ENCODE assay signal across 9 mouse cellular contexts in genomic region chr12:86767868-86768631, GRCm38 (mm10). TPM values are rescaled to one million over a fixed set of nuclear protein-coding genes. Genes with fewer than 3 reads are reported as not detected.
DNase-seq lines count a peak whose midpoint lies in the region; ATAC-seq and TF ChIP-seq lines count a peak whose summit lies in the region.
"Had no signal": no experiment of that assay in that cellular context is flagged by ENCODE, and none has a peak within 500 bp of the region (broad histone marks: within the 10 kb centered on the region; RNA-seq: fewer than 3 reads in every experiment).

No protein-coding gene starts in this region.

- TF ChIP-seq EP300 in MEL (IDR thresholded peaks at IDR 0.05; ENCODE audit: low read depth in 1 of 2, low read length in 2 of 2) = no peak

- H3K4me3 ChIP-seq in MEL (ENCODE audit: control insufficient read depth in 1 of 2, insufficient read depth in 1 of 2, low read depth in 2 of 2, low read length in 2 of 2) = no peak overlapping the region
- no peak overlapping the region for H3K4me3 ChIP-seq in lung, adult 2 months (replicated peaks; ENCODE audit: extremely low read depth, low read depth, low read length)

- ATAC-seq in frontal cortex, adult (ENCODE audit: low TSS enrichment) = peak; percentile 62

- H3K27ac ChIP-seq in MEL (ENCODE audit: control insufficient read depth, low read depth, low read length) = no peak overlapping the region

- no peaks in the 10 kb centered on the region for H3K9me3 ChIP-seq in MEL (replicated peaks; ENCODE audit: insufficient read depth, low read length)

- no peak overlapping the region for H3K9ac ChIP-seq in MEL (ENCODE audit: control insufficient read depth, low read depth, low read length, poor library complexity, severe bottlenecking)

- 35% methylated on average over 20 of the region's 20 CpGs for WGBS in lung, adult 2 months

- peak; percentile 71 to 90 (median 82) for TF ChIP-seq CTCF in MEL (IDR thresholded peaks at IDR 0.05 in 2 of 3, conservative IDR thresholded peaks at IDR 0.05 in 1 of 3; ENCODE audit: control insufficient read depth in 1 of 3, insufficient read depth in 1 of 3, low read depth in 2 of 3, low read length in 3 of 3, poor library complexity in 1 of 3, severe bottlenecking in 1 of 3)
- peak; percentile 73 for TF ChIP-seq CTCF in lung, adult 2 months (IDR thresholded peaks at IDR 0.05; ENCODE audit: insufficient read depth, low read length)

- no peaks in the 10 kb centered on the region for H3K79me2 ChIP-seq in MEL (ENCODE audit: control insufficient read depth, insufficient read depth, low read length, poor library complexity)

- DNase-seq in heart, adult 18-20 months = peak; percentile 58 to 82
- no peak for DNase-seq in heart, postnatal 25 days (ENCODE audit: low spot score)
- DNase-seq in MEL (ENCODE audit: low read depth, low spot score) = peak; percentile 70
- peak; percentile 73 for DNase-seq in cerebellum, adult 18-20 months
- peak; percentile 74 for DNase-seq in kidney, postnatal 14 days
- DNase-seq in lung, adult 2 months = peak; percentile 59
- DNase-seq in right cerebral cortex, adult 2 months (ENCODE audit: low spot score in 2 of 2) = peak; percentile 68 to 76

- no peak for TF ChIP-seq POLR2A in MEL (IDR thresholded peaks at IDR 0.05; ENCODE audit: control insufficient read depth in 1 of 2, insufficient read depth in 1 of 2, low read depth in 1 of 2, low read length in 2 of 2, poor library complexity in 1 of 2)
- TF ChIP-seq POLR2A in lung, adult 2 months (IDR thresholded peaks at IDR 0.05; ENCODE audit: borderline replicate concordance, extremely low read depth, low read depth, low read length) = no peak

- intact Hi-C loops in heart, postnatal 25 days (cut with DNase I) = loop anchor here (1.0 to 10.0 kb wide), 5 partner anchors 53 to 647 kb away; partner anchors contain the start of gene Noxred1

- no peaks in the 10 kb centered on the region; a peak in 1 of 4 replicates for H3K27me3 ChIP-seq in MEL (ENCODE audit: control insufficient read depth in 1 of 2, insufficient read depth in 2 of 2, low read length in 2 of 2)

- peak; percentile 79 for TF ChIP-seq RAD21 in MEL (IDR thresholded peaks at IDR 0.05; ENCODE audit: low read depth, low read length)

- peaks cover 0 to 3% of the 10 kb centered on the region in 2 experiments; a peak in 1 of 4 replicates for H3K36me3 ChIP-seq in MEL (ENCODE audit: control insufficient read depth in 1 of 2, insufficient read depth in 2 of 2, low read length in 2 of 2)

- peaks cover 0 to 8% of the 10 kb centered on the region in 2 experiments; a peak in 3 of 4 replicates for H3K4me1 ChIP-seq in MEL (ENCODE audit: control insufficient read depth in 1 of 2, insufficient read depth in 2 of 2, low read length in 2 of 2)
- H3K4me1 ChIP-seq in lung, adult 2 months (ENCODE audit: control insufficient read depth, insufficient read depth, low read length) = peaks cover 13% of the 10 kb centered on the region

TF ChIP-seq in MEL, 35 proteins besides CTCF, POLR2A, EP300 and RAD21:
- TF ChIP-seq ETS1 (IDR thresholded peaks at IDR 0.05; ENCODE audit: low read depth, low read length) (no peak), TAL1 (IDR thresholded peaks at IDR 0.05; ENCODE audit: low read length) (no peak), GATA1 (IDR thresholded peaks at IDR 0.05; ENCODE audit: low read depth, low read length) (no peak), SMC3 (IDR thresholded peaks at IDR 0.05; ENCODE audit: low read depth, low read length) (peak; percentile 75), UBTF (IDR thresholded peaks at IDR 0.05; ENCODE audit: borderline replicate concordance, insufficient read depth, low read depth, low read length) (no peak), ZC3H11A (IDR thresholded peaks at IDR 0.05; ENCODE audit: low read depth, low read length) (peak; percentile 64)

RNA-seq across cellular contexts. Expression of gene Lrrc74a, which starts 33.9 kb away (rescaled TPM):
- total RNA-seq in heart, adult 18-20 months (2021) = not detected
- total RNA-seq in heart, postnatal 25 days (2021) = not detected
- total RNA-seq in MEL (2012; rRNA removed) = not detected in 2 replicates
- not detected for polyA plus RNA-seq in MEL (2012; ENCODE audit: insufficient read depth in 1 of 2, insufficient read length in 2 of 2, low read depth in 1 of 2, low replicate concordance in 2 of 2, missing spikeins in 1 of 2)
- polyA plus RNA-seq in lung, adult 2 months (2012; rRNA removed) = not detected in 2 replicates
- total RNA-seq: left cerebral cortex, adult 8-10 months had no signal

RNA-seq across cellular contexts. Expression of gene Angel1, which starts 41.8 kb away (rescaled TPM):
- total RNA-seq in heart, adult 18-20 months (2021) = 1 to 10 TPM; 3.0 to 3.2 TPM
- 1 to 10 TPM; 3.4 to 3.5 TPM for total RNA-seq in heart, postnatal 25 days (2021)
- total RNA-seq in MEL (2012; rRNA removed) = 1.3 TPM in 2 replicates
- polyA plus RNA-seq in MEL (2012; ENCODE audit: insufficient read depth in 1 of 2, insufficient read length in 2 of 2, low read depth in 1 of 2, low replicate concordance in 2 of 2, missing spikeins in 1 of 2) = 1 to 10 TPM in 1 of 2 experiments, not detected in 1; 5.3 TPM
- 5.7 and 7.3 TPM in 2 replicates for polyA plus RNA-seq in lung, adult 2 months (2012; rRNA removed)
